Mouse (Mus musculus): ENCODE data around the gene Wwtr1. TPM values are rescaled to one million over a fixed set of nuclear protein-coding genes. Genes with fewer than 3 reads are reported as not detected.

Wwtr1 gene
- polyA plus RNA-seq (2014; fragmentation: Nextera tagmentation; extraction: Ambion mirVana) = 7.2 TPM in 2 replicates

DNA sequence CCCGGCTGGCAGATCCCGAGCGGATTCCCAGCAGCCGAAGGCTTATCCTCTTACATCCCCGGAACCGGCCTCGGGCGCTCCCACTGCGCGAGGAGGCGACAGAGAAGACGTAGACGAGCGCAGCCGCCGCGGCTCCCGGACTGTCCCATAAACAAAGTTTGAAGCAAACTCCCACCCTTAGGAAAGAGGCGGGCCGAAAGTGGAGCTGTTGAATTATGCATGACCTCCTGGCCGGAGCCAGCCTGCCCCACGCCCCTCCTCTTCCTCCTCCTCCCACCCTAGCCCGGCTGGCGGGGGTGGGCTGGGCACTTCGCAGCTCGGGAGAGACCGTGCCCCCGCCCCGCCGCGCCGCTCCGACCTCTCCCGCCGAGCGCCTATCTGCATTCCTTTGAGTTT is at the start of gene Wwtr1:
Wwtr1 (minus strand) TSS at position 251 of the 396 bp plus-strand sequence.
- Histone ChIP-seq H3K4me2 (ENCODE audit: low read length) (peak within 1 kb of the TSS; percentile 99), H3K27me3 (ENCODE audit: control insufficient read depth, insufficient read depth, low read length) (no peaks in the 10 kb centered on the region; the same call in 1 of the 2 replicates), H3K4me3 (replicated peaks; ENCODE audit: low read depth, low read length) (peak within 1 kb of the TSS; percentile 68), H3K9ac (replicated peaks; ENCODE audit: low read length) (peak within 1 kb of the TSS; percentile 56), H3K36me3 (ENCODE audit: control insufficient read depth, insufficient read depth, low read length) (no peaks in the 10 kb centered on the region), H3K9me3 (ENCODE audit: control insufficient read depth, low read length) (no peaks in the 10 kb centered on the region), H3K4me1 (ENCODE audit: control insufficient read depth, insufficient read depth, low read length) (no peaks in the 10 kb centered on the region), H3K27ac (replicated peaks; ENCODE audit: low read depth, low read length) (peak within 1 kb of the TSS; percentile 70)
- WGBS = under 1% methylated on average over 36 of the region's 36 CpGs
- peak; percentile 86 for ATAC-seq (ENCODE audit: low FRiP score, low TSS enrichment)
- DNase-seq = peak; percentile 83

DNA sequence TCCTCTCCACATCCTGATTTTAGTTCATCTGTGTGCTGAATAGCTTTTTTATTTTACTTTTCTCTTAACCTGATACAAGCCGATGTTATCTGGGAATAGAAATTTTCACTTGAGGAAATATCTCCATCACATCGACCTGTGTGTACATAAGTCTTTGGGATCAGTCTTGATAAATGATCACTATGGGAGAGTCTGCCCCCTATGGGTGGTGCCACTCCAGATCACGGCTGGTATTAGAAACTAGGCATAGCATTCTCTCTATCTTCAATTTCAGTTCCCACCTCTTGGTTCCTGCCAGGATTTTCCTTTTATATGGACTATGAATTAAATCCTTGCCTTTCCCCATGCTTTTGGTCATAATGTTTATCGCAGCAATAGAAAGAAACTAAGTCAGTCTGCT is 44.0 kb upstream of the Wwtr1 start:
- Histone ChIP-seq H3K27ac (replicated peaks; ENCODE audit: low read depth, low read length) (no peak overlapping the region), H3K4me1 (ENCODE audit: control insufficient read depth, insufficient read depth, low read length) (no peaks in the 10 kb centered on the region), H3K4me3 (replicated peaks; ENCODE audit: low read depth, low read length) (no peak overlapping the region), H3K4me2 (ENCODE audit: low read length) (no peak overlapping the region), H3K27me3 (ENCODE audit: control insufficient read depth, insufficient read depth, low read length) (no peaks in the 10 kb centered on the region), H3K9me3 (ENCODE audit: control insufficient read depth, low read length) (no peaks in the 10 kb centered on the region), H3K36me3 (ENCODE audit: control insufficient read depth, insufficient read depth, low read length) (no peaks in the 10 kb centered on the region), H3K9ac (replicated peaks; ENCODE audit: low read length) (no peak overlapping the region)
- no peak for ATAC-seq (ENCODE audit: low FRiP score, low TSS enrichment)
- 79% methylated on average over 4 of the region's 4 CpGs for WGBS
- peak; percentile 17 for DNase-seq

DNA sequence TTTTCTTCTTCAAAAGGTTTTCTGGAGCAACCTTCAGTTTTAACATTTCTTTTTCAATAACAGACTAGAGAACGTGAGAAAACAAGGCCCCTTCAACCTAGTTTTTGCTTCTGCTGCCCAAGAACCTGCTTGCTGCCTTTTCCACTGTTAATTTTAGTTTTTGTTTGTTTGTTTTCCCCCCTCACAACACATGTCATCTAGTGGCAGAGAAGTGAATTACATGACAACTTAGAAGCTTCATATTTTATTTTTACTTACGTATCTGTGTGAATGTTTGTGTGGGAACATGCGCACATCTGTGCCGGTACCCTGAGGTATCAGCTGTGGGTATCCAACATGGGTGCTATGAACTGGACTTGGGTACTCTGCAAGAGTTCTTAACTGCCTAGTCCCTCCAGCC is 39.9 kb upstream of the Wwtr1 start:
- no peak for DNase-seq
- no peaks in the 10 kb centered on the region for H3K27me3 ChIP-seq (ENCODE audit: control insufficient read depth, insufficient read depth, low read length)
- 92% methylated on average over 4 of the region's 4 CpGs for WGBS
- H3K9me3 ChIP-seq (ENCODE audit: control insufficient read depth, low read length) = no peaks in the 10 kb centered on the region
- H3K4me2 ChIP-seq (ENCODE audit: low read length) = no peak overlapping the region
- H3K4me1 ChIP-seq (ENCODE audit: control insufficient read depth, insufficient read depth, low read length) = no peaks in the 10 kb centered on the region
- ATAC-seq (ENCODE audit: low FRiP score, low TSS enrichment) = no peak
- H3K9ac ChIP-seq (replicated peaks; ENCODE audit: low read length) = no peak overlapping the region
- H3K4me3 ChIP-seq (replicated peaks; ENCODE audit: low read depth, low read length) = no peak overlapping the region
- no peak overlapping the region for H3K27ac ChIP-seq (replicated peaks; ENCODE audit: low read depth, low read length)
- no peaks in the 10 kb centered on the region for H3K36me3 ChIP-seq (ENCODE audit: control insufficient read depth, insufficient read depth, low read length)

DNA sequence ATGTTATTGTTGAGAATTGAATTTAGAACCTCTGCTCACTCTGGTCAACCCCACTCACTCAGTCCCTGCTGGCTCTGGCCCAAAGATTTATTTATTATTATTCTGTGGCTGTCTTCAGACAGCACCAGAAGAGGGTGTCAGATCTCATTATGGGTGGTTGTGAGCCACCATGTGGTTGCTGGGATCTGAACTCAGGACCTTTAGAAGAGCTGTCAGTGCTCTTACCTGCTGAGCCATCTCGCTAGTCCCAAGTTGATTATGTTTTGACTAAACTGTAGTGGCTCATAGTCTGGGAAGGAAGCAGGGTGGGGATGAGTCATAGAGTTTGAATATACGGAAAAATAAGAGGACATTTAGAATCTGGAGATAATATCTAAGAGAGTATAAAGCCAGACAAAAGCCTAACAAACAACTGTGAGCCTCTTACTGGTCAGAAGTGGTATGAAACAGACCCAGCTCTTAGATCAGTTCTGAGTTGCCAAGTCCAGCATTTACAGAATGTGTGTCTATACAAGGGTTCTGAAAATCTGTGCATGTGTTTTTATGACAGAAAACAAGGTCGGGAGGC is 36.8 kb upstream of the Wwtr1 start:
- Histone ChIP-seq H3K27ac (replicated peaks; ENCODE audit: low read depth, low read length) (no peak overlapping the region), H3K4me2 (ENCODE audit: low read length) (no peak overlapping the region), H3K4me3 (replicated peaks; ENCODE audit: low read depth, low read length) (no peak overlapping the region), H3K36me3 (ENCODE audit: control insufficient read depth, insufficient read depth, low read length) (no peaks in the 10 kb centered on the region), H3K9me3 (ENCODE audit: control insufficient read depth, low read length) (no peaks in the 10 kb centered on the region), H3K9ac (replicated peaks; ENCODE audit: low read length) (no peak overlapping the region), H3K27me3 (ENCODE audit: control insufficient read depth, insufficient read depth, low read length) (no peaks in the 10 kb centered on the region), H3K4me1 (ENCODE audit: control insufficient read depth, insufficient read depth, low read length) (no peaks in the 10 kb centered on the region)
- WGBS = 83% methylated on average over 3 of the region's 3 CpGs
- ATAC-seq (ENCODE audit: low FRiP score, low TSS enrichment) (no peak), DNase-seq (no peak)

DNA sequence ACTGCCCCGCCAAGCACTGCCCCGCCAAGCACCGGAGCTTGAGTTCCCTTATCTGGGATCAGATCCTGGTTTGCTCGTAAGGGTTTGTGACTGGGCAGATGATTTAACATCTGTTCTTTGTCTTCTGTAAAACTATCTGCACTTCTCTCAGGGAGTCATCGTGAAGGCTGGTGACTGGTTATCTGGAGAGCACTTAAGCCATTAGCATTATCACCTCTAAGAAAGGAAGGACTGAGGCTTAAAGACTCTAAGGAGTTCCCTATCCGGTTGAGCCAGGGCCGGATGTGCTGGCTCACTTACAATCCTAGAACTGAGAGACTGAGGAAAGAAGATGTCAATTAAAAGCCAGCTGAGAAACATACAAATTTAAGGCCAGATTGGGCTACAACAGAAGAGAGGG is 36.1 kb upstream of the Wwtr1 start:
- Histone ChIP-seq H3K4me2 (ENCODE audit: low read length) (no peak overlapping the region), H3K27me3 (ENCODE audit: control insufficient read depth, insufficient read depth, low read length) (no peaks in the 10 kb centered on the region), H3K4me3 (replicated peaks; ENCODE audit: low read depth, low read length) (no peak overlapping the region), H3K9me3 (ENCODE audit: control insufficient read depth, low read length) (no peaks in the 10 kb centered on the region), H3K27ac (replicated peaks; ENCODE audit: low read depth, low read length) (no peak overlapping the region), H3K9ac (replicated peaks; ENCODE audit: low read length) (no peak overlapping the region), H3K4me1 (ENCODE audit: control insufficient read depth, insufficient read depth, low read length) (no peaks in the 10 kb centered on the region), H3K36me3 (ENCODE audit: control insufficient read depth, insufficient read depth, low read length) (no peaks in the 10 kb centered on the region)
- DNase-seq (no peak), ATAC-seq (ENCODE audit: low FRiP score, low TSS enrichment) (no peak)
- WGBS = 92% methylated on average over 7 of the region's 7 CpGs

DNA sequence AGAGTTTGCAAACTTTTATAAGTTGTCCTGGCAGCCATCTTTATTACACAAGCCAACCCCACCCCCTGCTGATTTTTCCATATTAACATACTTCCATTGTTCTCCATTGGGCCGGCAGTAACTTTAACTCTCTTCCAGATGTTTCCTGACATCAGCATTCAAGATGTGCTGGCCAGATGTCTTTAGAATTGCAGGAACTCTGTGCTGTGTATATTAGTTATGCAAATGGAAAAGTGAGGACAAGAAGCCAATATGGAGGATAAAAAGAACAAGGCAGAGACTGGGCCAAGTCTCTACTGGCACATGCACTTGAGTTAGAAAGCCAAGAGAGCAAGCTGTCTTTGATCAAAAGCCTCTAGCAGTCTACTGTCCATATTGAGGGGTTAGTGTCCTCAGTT is 28.9 kb upstream of the Wwtr1 start:
- ATAC-seq (ENCODE audit: low FRiP score, low TSS enrichment) = no peak
- H3K27ac ChIP-seq (replicated peaks; ENCODE audit: low read depth, low read length) = no peak overlapping the region
- H3K36me3 ChIP-seq (ENCODE audit: control insufficient read depth, insufficient read depth, low read length) = no peaks in the 10 kb centered on the region
- WGBS = 73% methylated on average over 1 of the region's 1 CpGs
- no peak overlapping the region for H3K4me3 ChIP-seq (replicated peaks; ENCODE audit: low read depth, low read length)
- DNase-seq = no peak
- no peaks in the 10 kb centered on the region for H3K4me1 ChIP-seq (ENCODE audit: control insufficient read depth, insufficient read depth, low read length)
- no peaks in the 10 kb centered on the region for H3K27me3 ChIP-seq (ENCODE audit: control insufficient read depth, insufficient read depth, low read length)
- no peaks in the 10 kb centered on the region for H3K9me3 ChIP-seq (ENCODE audit: control insufficient read depth, low read length)
- H3K4me2 ChIP-seq (ENCODE audit: low read length) = no peak overlapping the region
- no peak overlapping the region for H3K9ac ChIP-seq (replicated peaks; ENCODE audit: low read length)

DNA sequence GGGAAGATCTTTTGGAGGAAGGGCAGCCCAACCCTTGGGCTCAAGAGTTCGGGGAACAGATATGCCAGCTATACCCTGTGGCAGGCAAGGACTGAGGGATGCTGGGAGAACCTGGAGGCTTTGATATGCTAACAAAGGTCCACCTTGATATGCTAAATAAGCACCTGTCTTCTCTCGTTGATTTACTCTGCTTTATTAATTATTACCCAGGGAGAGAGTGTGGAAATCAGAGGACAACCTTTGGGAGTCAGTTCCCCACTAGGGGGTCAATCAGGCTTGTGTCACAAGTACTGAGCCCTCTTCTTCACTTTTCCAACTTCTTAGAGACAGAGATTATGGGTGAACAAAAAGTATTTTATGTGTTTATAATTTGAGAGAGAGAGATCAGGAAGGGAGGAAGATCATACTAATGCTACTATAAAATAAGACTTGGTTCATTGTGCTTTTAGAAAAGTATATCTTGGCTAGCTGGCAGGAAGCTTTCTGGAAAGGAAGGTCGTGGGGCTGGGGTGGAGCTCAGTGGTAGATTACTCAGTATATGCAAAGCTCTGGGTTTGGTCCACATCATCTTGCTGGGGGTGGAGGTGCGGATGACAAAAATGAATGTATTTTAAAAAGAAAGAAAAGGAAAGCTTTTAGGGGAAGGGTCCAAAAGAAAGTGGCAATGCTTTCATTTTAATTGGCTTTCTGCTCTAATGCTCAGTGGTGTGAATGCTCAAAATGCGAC is 28.3 kb upstream of the Wwtr1 start:
- ATAC-seq (ENCODE audit: low FRiP score, low TSS enrichment) = no peak
- no peaks in the 10 kb centered on the region for H3K36me3 ChIP-seq (ENCODE audit: control insufficient read depth, insufficient read depth, low read length)
- no peaks in the 10 kb centered on the region for H3K9me3 ChIP-seq (ENCODE audit: control insufficient read depth, low read length)

DNA sequence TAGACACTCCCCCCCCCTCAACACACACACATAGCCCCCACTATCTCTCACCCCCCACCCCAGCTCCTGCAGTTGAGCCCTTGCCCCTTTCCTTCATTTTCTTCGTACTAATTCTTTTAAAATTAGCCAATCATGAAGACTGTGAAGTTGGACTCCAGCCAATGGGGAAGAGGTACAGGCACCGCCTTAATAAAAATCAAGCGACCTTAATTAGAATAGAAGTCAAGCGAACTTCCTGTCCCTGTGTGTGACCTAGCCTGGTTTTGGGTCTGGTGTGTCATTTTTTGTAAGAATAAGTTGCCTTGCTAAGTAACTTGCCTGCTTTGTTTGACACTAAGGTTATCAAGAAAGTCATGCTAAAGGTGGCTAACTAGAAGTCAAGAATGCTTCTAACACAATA is 26.9 kb upstream of the Wwtr1 start:
- no peaks in the 10 kb centered on the region for H3K27me3 ChIP-seq (ENCODE audit: control insufficient read depth, insufficient read depth, low read length)
- no peak overlapping the region for H3K4me2 ChIP-seq (ENCODE audit: low read length)
- WGBS = 90% methylated on average over 4 of the region's 4 CpGs
- H3K4me1 ChIP-seq (ENCODE audit: control insufficient read depth, insufficient read depth, low read length) = no peaks in the 10 kb centered on the region
- H3K9ac ChIP-seq (replicated peaks; ENCODE audit: low read length) = no peak overlapping the region
- ATAC-seq (ENCODE audit: low FRiP score, low TSS enrichment) (no peak), DNase-seq (no peak)
- no peak overlapping the region for H3K27ac ChIP-seq (replicated peaks; ENCODE audit: low read depth, low read length)
- no peak overlapping the region for H3K4me3 ChIP-seq (replicated peaks; ENCODE audit: low read depth, low read length)
- H3K36me3 ChIP-seq (ENCODE audit: control insufficient read depth, insufficient read depth, low read length) = no peaks in the 10 kb centered on the region
- no peaks in the 10 kb centered on the region for H3K9me3 ChIP-seq (ENCODE audit: control insufficient read depth, low read length)

More for the DNA sequence above, 28.3 kb upstream of the Wwtr1 start:
- no peak for DNase-seq
- WGBS = 72% methylated on average over 5 of the region's 5 CpGs
- Histone ChIP-seq H3K4me2 (ENCODE audit: low read length) (no peak overlapping the region), H3K27ac (replicated peaks; ENCODE audit: low read depth, low read length) (no peak overlapping the region), H3K4me3 (replicated peaks; ENCODE audit: low read depth, low read length) (no peak overlapping the region), H3K4me1 (ENCODE audit: control insufficient read depth, insufficient read depth, low read length) (no peaks in the 10 kb centered on the region), H3K9ac (replicated peaks; ENCODE audit: low read length) (no peak overlapping the region), H3K27me3 (ENCODE audit: control insufficient read depth, insufficient read depth, low read length) (no peaks in the 10 kb centered on the region)

DNA sequence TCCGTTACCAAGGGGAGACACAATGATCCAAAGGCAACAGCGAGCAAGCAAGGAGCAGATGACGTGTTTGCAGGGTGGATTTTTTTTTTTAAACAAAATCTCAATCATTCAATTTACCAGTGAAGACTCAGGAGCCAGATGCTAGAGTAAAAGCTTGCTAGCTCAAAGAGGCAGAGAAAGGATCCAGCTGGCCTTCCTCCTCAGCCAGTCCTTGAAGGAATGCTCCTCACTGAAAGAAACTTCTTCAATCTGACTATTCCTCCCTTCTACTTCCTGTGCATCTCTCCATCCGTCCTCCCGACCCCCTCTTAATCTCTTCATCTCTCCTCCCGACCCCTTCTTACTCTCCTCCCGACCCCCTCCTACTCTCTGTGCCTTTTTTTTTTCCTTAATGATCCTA is 20.9 kb upstream of the Wwtr1 start:
- Histone ChIP-seq H3K27me3 (ENCODE audit: control insufficient read depth, insufficient read depth, low read length) (no peaks in the 10 kb centered on the region), H3K4me3 (replicated peaks; ENCODE audit: low read depth, low read length) (no peak overlapping the region), H3K9me3 (ENCODE audit: control insufficient read depth, low read length) (no peaks in the 10 kb centered on the region), H3K36me3 (ENCODE audit: control insufficient read depth, insufficient read depth, low read length) (no peaks in the 10 kb centered on the region), H3K4me2 (ENCODE audit: low read length) (no peak overlapping the region), H3K4me1 (ENCODE audit: control insufficient read depth, insufficient read depth, low read length) (no peaks in the 10 kb centered on the region), H3K9ac (replicated peaks; ENCODE audit: low read length) (no peak overlapping the region), H3K27ac (replicated peaks; ENCODE audit: low read depth, low read length) (no peak overlapping the region)
- no peak for ATAC-seq (ENCODE audit: low FRiP score, low TSS enrichment)
- DNase-seq = no peak
- WGBS = 77% methylated on average over 7 of the region's 7 CpGs
